Mouse (Mus musculus) liver, embryonic 12.5 days (tissue): ENCODE results near the gene Gid8. TPM values are rescaled to one million over a fixed set of nuclear protein-coding genes. Genes with fewer than 3 reads are reported as not detected.

Experiments
- ATAC-seq: fragments of 200-750 bp; cut with Nextera tagmentation; 2 replicates; pipeline ENCODE4 v1.8.0; 2017; ENCODE audit warnings: moderate number of reproducible peaks, mild to moderate bottlenecking, moderate library complexity
- H3K27ac ChIP-seq: fragments of 300-500 bp; sonication (generic); 2 replicates; pipeline ENCODE4 v1.5.1; 2016; ENCODE audit warnings: mild to moderate bottlenecking
- H3K27me3 ChIP-seq: fragments of 300-500 bp; sonication (generic); replicated peaks from 2 replicates; pipeline ENCODE4 v1.6.1; 2016; ENCODE audit warnings: mild to moderate bottlenecking, moderate library complexity
- H3K36me3 ChIP-seq: fragments of 300-500 bp; sonication (generic); 2 replicates; pipeline ENCODE4 v1.6.1; 2016; ENCODE audit warnings: mild to moderate bottlenecking, moderate library complexity
- H3K4me1 ChIP-seq: fragments of 300-500 bp; sonication (generic); 2 replicates; pipeline ENCODE4 v1.6.1; 2016
- H3K4me2 ChIP-seq: fragments of 300-500 bp; sonication (generic); 2 replicates; pipeline ENCODE4 v1.6.1; 2016; ENCODE audit warnings: mild to moderate bottlenecking, moderate library complexity
- H3K4me3 ChIP-seq: fragments of 300-500 bp; sonication (generic); 2 replicates; pipeline ENCODE4 v1.5.1; 2016; ENCODE audit warnings: mild to moderate bottlenecking, moderate library complexity
- H3K9ac ChIP-seq: fragments of 300-500 bp; sonication (generic); 2 replicates; pipeline ENCODE4 v1.6.1; 2016; ENCODE audit warnings: mild to moderate bottlenecking, moderate library complexity
- H3K9me3 ChIP-seq: fragments of 300-500 bp; sonication (generic); replicated peaks from 2 replicates; pipeline ENCODE4 v1.6.1; 2016; ENCODE audit warnings: mild to moderate bottlenecking, moderate library complexity
- WGBS: fragments of 180-500 bp; shearing (Covaris S2); methylation state at CpG from one replicate; pipeline ENCODE4 v1.1.7; 2016; ENCODE audit not compliant: insufficient replicate concordance; 5-methylcytosine and 5-hydroxymethylcytosine counted together
- polyA plus RNA-seq: library from polyadenylated mRNA; unstranded; fragments of >200 nt; fragmentation: Nextera tagmentation; extraction: Ambion mirVana; gene quantifications from 2 replicates; pipeline ENCODE4 v1.2.1, GENCODE M21; 2016

The Gid8 gene
- polyA plus RNA-seq, 1 experiment from 2014 or later = 102 TPM

DNA sequence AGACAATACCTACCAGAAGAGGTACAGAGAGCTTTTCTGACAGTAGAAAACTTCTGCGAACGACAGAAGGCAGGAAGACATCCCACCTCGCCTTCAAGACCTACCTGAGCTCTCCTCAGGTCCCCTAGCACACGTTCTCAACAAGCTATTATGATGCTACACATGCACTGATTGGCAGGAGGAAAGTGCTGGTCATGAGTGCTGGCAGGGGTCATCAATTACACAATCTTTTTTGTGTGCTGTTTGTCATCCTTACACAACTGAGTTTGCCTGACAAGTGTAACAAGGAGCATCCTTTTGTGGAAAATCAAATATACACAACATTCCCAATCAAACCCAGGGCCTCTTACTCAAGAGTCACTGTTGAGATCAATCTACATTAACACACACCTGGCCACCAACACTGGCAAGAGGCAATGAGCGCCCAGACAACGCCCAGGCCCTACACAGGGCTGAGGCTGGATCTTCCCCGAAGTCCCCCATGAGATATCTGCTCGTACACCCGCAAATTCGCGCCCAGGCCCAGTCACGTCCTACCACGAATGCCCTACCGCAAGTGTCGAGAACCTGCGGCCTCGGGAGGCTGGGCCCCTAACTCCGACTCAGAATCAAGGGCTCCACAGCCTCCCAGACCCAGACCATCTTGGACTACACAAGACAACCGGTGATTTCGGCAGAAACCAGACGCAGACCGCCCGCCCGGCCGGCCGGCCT is 8.7 kb upstream of the Gid8 start:
- Histone ChIP-seq H3K4me1 (peaks cover 90% of the 10 kb centered on the region), H3K9me3 (no peaks in the 10 kb centered on the region), H3K4me2 (peak overlapping the region; percentile 94), H3K27me3 (no peaks in the 10 kb centered on the region), H3K4me3 (peak overlapping the region; percentile 72), H3K36me3 (peaks cover 17% of the 10 kb centered on the region), H3K27ac (peak overlapping the region; percentile 95), H3K9ac (peak overlapping the region; percentile 91)
- peak; percentile 48 for ATAC-seq
- WGBS = 3% methylated on average over 26 of the region's 26 CpGs

DNA sequence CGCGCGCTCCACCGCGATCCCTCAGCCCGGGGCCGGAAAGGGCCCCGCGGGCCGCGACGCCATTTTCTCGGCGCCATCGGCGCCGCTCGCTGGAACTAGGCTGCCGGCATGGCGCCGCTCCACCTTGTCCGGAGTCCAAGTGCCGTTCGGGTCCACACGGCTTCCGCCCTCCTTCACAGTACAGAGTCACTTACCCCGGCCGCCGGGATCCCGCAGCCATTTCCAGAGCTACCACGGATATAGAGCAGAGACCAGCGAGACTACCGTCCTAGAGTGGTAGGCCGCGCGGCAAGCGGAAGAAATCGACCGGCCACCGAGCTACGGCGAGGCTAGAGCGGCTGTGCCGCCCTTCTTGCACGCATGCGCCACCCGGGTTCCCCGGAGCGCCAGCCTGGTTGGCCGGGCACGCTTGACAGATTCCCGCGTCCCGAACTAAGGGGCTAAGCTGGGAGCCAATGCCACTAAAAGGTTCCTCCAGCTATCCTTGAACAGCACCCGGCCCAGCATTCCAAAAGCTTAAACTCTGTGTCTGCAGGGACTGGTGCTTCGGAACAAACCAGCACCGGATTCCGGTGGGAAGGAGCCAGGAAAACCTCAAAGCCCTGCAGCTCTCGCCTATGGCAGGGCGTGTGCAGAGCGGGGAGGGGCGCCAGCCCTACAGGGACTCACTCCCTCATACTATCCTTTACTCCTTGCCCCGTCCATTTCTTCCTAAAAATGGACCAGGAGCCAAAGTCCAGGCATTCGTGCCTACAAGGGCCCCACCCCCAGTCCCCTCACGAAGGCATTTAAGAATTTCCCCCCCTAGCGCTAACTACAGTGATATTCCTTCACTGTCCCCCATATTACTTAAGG is 7.9 kb upstream of the Gid8 start:
- WGBS = under 1% methylated on average over 66 of the region's 66 CpGs
- H3K9me3 ChIP-seq = no peaks in the 10 kb centered on the region
- H3K36me3 ChIP-seq = peaks cover 24% of the 10 kb centered on the region
- peak overlapping the region; percentile 72 for H3K4me3 ChIP-seq
- H3K4me1 ChIP-seq = peaks cover 88% of the 10 kb centered on the region
- no peaks in the 10 kb centered on the region for H3K27me3 ChIP-seq
- H3K9ac ChIP-seq = peak overlapping the region; percentile 91
- peak overlapping the region; percentile 95 for H3K27ac ChIP-seq
- H3K4me2 ChIP-seq = peak overlapping the region; percentile 94
- ATAC-seq = peak; percentile 92

DNA sequence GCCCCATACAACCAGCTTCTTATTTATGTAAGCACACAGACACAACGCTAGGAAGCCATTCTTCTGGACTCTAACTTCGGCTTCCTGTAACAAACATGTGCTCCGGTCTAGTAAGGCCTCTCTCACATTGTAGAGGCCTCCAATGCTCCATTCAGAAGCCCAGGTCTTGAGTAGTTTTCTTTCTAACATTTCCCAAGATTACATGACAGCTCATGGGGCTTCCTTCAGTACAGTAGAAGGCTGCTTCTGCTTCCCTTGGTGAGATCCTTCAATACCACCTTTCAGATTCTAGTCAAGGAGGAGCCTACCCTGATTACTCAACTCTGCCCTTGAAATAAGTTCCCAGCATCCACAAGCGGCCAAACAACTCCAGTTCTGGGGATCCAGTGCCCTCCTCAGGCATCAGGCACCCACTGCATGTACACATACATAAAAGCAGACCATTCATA is 7.2 kb upstream of the Gid8 start:
- peaks cover 88% of the 10 kb centered on the region for H3K4me1 ChIP-seq
- H3K4me2 ChIP-seq = peak overlapping the region; percentile 94
- peaks cover 28% of the 10 kb centered on the region for H3K36me3 ChIP-seq
- peak overlapping the region; percentile 72 for H3K4me3 ChIP-seq
- no peak for ATAC-seq
- H3K9me3 ChIP-seq = no peaks in the 10 kb centered on the region
- H3K27ac ChIP-seq = peak overlapping the region; percentile 95
- 47% methylated on average over 4 of the region's 4 CpGs for WGBS
- H3K9ac ChIP-seq = peak overlapping the region; percentile 91
- no peaks in the 10 kb centered on the region for H3K27me3 ChIP-seq

DNA sequence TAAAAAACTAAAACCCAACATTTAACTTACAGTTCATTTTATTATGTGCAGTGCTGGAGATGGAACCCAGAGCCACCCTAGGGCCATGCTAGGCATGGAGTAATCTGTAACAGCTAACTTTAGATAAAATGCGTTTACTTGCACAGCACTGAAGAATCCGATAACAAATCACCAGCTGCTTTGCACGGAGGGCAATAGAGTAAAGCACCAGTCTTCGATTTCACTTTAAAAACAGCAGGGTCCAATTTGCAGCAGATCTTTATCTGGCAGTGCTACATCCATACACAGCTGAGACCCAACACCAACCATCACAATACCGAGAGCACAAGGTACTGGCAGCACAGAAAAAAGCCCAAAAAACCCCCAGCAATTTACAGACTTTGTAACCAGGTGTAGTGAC is 6.7 kb upstream of the Gid8 start:
- Histone ChIP-seq H3K4me3 (peak overlapping the region; percentile 72), H3K4me1 (peaks cover 88% of the 10 kb centered on the region), H3K36me3 (peaks cover 28% of the 10 kb centered on the region), H3K9me3 (no peaks in the 10 kb centered on the region), H3K27me3 (no peaks in the 10 kb centered on the region), H3K9ac (peak overlapping the region; percentile 91), H3K27ac (peak overlapping the region; percentile 95), H3K4me2 (peak overlapping the region; percentile 94)
- ATAC-seq = peak; percentile 17; the same call in 1 of the 2 replicates
- WGBS = 43% methylated on average over 5 of the region's 5 CpGs

DNA sequence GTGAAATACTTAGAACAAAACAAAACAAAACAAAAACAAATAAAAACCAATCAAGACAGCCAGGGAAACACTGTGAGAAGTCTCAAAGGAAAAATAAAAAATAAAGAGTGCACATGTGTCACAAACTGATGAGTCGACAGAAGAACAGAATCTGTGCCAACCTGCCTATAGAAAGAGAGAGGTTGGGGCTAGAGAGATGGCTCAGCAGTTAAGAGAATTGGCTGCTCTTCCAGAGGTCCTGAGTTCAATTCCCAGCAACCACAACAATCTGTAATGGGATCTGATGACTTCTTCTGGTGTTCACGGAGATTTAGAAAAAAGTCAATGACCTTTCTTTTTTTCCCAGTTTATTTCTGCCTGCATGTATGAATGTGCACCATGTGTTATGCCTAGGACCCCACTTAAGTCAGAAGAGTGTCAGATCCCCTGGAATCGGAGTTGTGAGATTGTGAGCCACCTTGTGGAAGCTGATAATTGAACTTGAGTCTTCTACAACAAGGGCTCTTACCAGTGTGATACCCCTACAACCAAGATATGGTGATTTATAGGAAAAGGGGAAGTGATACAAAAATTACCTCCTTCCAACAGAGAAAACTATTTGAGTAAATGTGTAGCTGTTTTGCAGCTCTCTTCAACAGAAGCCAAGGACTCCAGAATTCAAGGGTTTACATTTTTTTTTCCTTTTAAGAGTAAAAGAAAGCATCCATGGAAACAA is 6.1 kb upstream of the Gid8 start:
- Histone ChIP-seq H3K27ac (peak overlapping the region; percentile 95), H3K4me1 (peaks cover 88% of the 10 kb centered on the region)

DNA sequence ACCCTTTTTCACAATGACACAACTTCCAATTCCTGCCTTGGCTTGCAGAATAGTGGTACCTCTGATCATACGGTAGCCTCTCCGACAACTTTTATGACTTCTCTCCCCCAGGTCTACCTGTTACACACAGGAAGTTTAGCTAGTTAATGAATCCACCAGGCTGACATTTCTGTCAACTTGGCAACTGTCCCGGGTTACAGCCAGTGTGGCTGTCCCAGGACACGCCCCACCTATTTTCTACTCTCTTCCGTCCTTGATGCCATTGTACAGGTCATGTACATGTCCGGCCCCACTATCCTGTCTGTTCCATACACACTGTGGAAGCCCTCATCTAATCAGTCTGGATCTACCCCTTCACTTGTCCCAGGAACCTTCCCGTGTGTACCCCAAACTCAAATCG is 5.3 kb upstream of the Gid8 start:
- Histone ChIP-seq H3K4me3 (no peak overlapping the region), H3K27me3 (no peaks in the 10 kb centered on the region), H3K9me3 (no peaks in the 10 kb centered on the region), H3K9ac (peak overlapping the region; percentile 6; the same call in 1 of the 2 replicates), H3K27ac (peak overlapping the region; percentile 95), H3K36me3 (peaks cover 28% of the 10 kb centered on the region), H3K4me2 (peak overlapping the region; percentile 94), H3K4me1 (peaks cover 80% of the 10 kb centered on the region)
- WGBS = 70% methylated on average over 8 of the region's 8 CpGs
- no peak for ATAC-seq

More for the DNA sequence above, 6.1 kb upstream of the Gid8 start:
- no peak for ATAC-seq
- H3K9me3 ChIP-seq = no peaks in the 10 kb centered on the region
- no peaks in the 10 kb centered on the region for H3K27me3 ChIP-seq
- H3K9ac ChIP-seq = 0 out of 2 replicates have a peak overlapping the region, but pooled peaks have one; percentile 33
- H3K4me3 ChIP-seq = no peak overlapping the region
- H3K4me2 ChIP-seq = peak overlapping the region; percentile 94
- 50% methylated on average over 3 of the region's 3 CpGs for WGBS
- H3K36me3 ChIP-seq = peaks cover 28% of the 10 kb centered on the region

DNA sequence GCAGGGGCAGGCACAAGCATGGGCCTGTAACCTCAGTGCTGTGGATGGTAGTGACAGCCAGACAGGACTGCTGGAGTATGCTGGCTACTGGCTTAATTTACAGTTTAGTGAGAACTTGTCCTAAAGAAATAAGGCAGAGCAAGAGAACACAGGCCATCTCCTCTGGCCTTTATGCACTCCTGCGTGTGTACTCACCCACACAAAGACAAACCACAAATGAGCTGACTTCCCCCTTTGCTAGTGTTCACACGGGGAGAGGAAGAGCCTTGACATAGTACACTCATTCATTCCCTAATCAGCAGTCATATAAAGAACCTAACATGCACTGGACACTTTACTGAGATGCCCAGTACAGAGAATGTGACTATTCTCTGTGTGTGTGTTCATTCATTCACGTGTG is 4.9 kb upstream of the Gid8 start:
- no peak for ATAC-seq
- H3K4me1 ChIP-seq = peaks cover 75% of the 10 kb centered on the region
- H3K27me3 ChIP-seq = no peaks in the 10 kb centered on the region
- peak overlapping the region; percentile 95 for H3K27ac ChIP-seq
- H3K9me3 ChIP-seq = no peaks in the 10 kb centered on the region
- peak overlapping the region; percentile 94 for H3K4me2 ChIP-seq
- H3K4me3 ChIP-seq = no peak overlapping the region
- H3K36me3 ChIP-seq = peaks cover 28% of the 10 kb centered on the region
- WGBS = 41% methylated on average over 3 of the region's 3 CpGs
- H3K9ac ChIP-seq = peak overlapping the region; percentile 6; the same call in 1 of the 2 replicates

DNA sequence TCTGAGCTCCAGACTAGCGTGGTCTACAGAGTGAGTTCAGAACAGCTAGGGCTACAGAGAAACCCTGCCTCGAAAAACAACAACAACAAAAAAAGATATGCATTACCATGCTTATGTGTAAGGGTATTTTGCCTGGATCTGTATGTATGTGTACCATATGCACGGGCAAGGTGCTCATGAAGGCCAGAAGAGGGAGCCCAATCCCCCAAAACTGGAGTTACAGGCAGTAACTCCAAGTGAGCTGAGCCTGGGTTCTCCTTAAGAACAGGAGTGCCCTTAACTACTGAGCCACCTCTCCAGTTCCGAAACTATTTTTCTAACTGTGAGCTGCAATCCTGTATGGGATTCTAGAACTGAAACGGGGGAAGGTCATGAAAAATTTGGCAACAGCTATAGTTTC is 3.9 kb upstream of the Gid8 start:
- Histone ChIP-seq H3K27ac (peak overlapping the region; percentile 95; the same call in 1 of the 2 replicates), H3K4me1 (peaks cover 68% of the 10 kb centered on the region), H3K27me3 (no peaks in the 10 kb centered on the region), H3K4me2 (no peak overlapping the region), H3K9ac (no peak overlapping the region), H3K36me3 (peaks cover 28% of the 10 kb centered on the region), H3K9me3 (no peaks in the 10 kb centered on the region), H3K4me3 (no peak overlapping the region)
- no peak for ATAC-seq
- 84% methylated on average over 5 of the region's 5 CpGs for WGBS

DNA sequence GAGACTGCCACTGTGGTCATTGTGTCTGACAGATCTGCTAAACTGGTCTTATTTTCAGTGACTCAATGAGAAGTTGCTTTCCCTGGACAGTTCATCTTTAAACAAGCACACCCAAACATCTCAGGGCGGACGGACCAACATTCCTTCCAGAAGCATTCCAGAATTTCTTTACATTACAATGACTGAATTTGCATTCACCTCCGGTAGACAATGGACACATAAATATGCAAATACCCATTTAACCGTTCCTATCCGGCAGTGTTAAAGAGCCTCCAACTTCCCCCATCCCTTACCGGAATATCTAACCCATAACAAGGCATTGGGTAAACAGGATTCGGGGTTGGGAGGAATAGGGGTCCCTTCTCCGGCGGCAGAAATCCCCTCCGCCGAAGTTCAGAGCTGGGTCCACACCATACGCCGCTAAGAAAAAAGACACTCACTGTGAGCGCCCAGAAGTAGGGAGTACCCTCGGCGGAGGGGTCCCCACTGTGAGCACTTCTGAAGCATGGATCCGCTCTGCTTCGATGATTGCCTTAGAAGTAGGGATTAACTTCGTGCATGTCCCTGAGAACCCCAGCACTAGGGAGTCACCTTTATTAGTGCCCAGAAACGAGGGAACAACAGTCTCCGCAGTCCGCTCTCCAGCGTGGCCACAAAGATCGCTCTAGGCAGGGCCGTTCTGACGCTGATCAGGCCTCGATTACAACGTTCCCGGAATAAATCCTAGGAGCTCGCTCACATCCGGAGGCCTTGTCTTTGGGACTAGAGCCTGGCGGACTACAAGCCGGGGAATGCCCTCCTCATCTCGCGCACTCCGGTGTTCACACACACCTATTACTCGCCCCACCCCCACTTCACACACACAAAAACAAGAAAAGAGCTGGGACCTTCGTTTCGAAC is 644 bp upstream of the Gid8 start:
- Histone ChIP-seq H3K4me3 (peak overlapping the region; percentile 93), H3K9me3 (no peaks in the 10 kb centered on the region), H3K27me3 (no peaks in the 10 kb centered on the region), H3K9ac (peak overlapping the region; percentile 99), H3K4me2 (peak overlapping the region; percentile 78), H3K4me1 (peaks cover 76% of the 10 kb centered on the region), H3K36me3 (peaks cover 44% of the 10 kb centered on the region), H3K27ac (peak overlapping the region; percentile 93)
- WGBS = under 1% methylated on average over 39 of the region's 39 CpGs
- peak; percentile 8 for ATAC-seq

DNA sequence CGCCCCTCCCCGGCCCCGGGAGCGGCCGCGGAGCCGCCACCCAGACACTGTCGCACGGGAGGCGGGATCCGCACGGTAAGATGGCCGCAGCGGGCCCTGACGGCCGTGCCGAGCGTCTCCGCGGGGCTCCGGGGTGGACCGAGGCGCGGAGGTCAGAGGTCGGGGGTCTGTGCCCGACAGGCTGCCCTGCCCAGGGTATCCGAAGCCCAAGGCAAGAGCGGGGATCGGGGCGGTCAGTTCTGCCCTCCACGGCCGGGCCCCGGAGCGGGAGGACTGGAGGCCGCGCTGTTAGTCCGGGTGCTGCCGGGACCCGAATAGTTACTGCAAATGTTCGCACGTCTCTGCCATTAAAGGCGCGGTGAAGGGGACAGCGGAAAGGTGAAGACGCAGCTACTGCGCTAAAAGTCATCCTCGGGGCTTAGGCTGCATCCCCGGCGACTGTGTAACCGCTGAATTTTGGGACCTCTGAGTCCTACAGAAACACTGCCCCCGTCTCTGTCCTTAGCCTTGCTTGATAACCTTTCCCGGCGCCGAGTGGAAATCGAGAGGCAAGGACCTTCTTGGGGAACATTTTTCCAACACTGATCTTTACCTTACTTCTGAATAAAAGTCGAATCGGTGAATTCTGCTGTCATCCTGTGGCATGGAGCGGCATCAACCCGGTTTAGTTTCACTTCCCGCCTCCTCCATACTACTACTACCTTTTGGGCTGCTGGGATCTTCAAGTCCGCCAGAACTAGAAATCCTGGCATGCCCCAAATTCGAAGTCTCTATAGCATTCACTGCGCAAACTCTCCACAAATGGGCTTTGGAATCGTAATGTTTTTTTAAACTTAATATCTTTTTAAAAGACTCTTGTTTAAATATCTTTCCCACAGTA is 599 bp downstream of the Gid8 start:
- H3K9me3 ChIP-seq = no peaks in the 10 kb centered on the region
- H3K36me3 ChIP-seq = peaks cover 44% of the 10 kb centered on the region
- WGBS = 1% methylated on average over 63 of the region's 64 CpGs
- H3K4me2 ChIP-seq = peak overlapping the region; percentile 88
- H3K4me3 ChIP-seq = peak overlapping the region; percentile 93
- ATAC-seq = peak; percentile 2; the same call in 1 of the 2 replicates
- H3K27ac ChIP-seq = peak overlapping the region; percentile 99
- peaks cover 63% of the 10 kb centered on the region for H3K4me1 ChIP-seq
- H3K27me3 ChIP-seq = no peaks in the 10 kb centered on the region
- H3K9ac ChIP-seq = peak overlapping the region; percentile 99
